Mouse (Mus musculus): ENCODE measurements around the gene Magi1.
"Not testable (repeated sequence)": the region's sequence is repeated elsewhere in the genome, so short reads cannot be mapped to it uniquely, and the experiment has no call there.

Magi1 gene

GRCm38 (mm10) chr6:93717826-93718375 lies 565.8 kb downstream of the Magi1 start:
- no peak for DNase-seq

GRCm38 (mm10) chr6:93716686-93717625 lies 566.8 kb downstream of the Magi1 start:
- DNase-seq: no peak

DNA sequence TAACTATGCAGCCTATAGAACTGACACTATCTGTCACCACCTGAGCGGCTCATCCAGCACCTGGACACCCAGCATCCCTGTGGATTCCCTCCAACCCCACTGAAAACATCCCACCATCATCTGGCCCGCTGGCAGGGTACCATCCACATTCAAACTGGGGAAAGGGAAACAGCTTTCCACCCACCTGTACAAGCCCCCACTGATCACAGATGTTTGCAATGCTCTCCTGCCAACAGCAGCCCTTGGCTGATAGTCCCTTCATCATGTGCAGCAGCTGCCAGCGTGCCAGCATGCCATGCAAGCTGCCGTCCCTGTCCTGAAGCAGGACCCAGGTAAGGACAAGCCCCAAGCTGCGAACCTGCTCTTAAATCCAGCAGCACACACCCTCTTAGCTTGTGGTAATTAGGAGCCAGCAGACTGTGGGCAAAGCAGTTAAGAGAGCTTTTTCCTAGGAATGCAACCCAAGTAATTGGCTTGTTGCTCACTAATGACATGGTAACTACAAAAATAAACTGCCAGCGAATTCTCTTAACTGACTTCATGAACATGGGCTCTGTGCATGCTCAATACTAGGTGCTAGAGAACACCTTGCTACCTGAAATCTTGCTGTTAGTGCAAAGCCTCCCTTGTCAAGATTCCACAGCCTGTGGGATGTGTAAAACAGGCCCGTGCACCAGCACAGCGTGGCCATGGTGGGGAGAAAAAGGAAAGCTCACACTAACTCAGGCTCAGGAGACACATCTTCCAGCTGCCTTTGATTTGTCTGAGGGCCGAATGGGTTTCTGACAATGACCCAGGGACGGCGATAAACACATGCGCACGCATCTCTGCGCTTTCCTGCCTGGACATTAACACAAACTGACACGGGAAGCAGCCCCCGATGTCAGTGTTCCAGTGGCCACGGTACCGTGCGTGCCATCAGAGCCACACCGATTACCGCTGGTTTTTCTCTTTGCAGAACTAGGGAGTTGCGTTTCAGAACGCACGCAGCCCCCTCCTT lies 568.2 kb downstream of the Magi1 start:
- no peak for DNase-seq

DNA sequence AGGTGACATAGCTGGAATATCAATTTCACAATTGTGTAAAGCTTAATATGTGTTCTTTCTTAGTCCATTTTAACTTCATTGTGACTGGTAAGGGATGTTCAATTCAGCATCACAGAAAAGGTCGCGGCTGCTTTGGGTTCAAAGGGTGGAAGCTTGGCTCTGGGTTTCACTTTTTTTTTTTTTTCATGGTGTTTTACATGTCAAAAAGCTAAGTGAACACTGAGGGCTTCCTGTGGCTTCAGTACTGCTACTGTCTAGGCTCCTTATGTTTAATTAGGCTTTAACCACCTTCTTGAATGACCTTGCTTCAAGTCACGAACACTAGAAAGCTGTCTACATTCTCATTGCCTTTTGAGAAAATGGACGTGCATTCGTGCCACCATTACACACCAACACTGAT lies 579.4 kb downstream of the Magi1 start:
- DNase-seq: no peak

DNA sequence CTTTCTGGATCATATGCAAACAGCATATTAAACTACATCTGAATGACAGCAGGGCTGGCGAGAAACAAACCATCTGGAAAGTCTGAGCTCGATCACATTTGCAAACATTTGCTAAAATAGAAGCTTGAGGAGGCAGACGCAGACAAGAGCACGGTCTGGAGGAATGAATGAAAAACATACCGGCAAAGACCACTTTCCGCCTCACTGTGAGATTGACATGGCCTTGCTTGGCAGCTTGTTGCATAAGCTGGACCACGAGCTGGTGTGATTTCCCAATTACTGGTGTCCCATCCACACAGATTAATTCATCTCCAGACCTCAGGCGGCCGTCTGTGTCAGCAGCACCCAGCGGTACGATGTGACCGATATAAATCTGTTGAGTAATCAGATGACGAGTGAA lies 584.3 kb downstream of the Magi1 start:
- no peak for DNase-seq

DNA sequence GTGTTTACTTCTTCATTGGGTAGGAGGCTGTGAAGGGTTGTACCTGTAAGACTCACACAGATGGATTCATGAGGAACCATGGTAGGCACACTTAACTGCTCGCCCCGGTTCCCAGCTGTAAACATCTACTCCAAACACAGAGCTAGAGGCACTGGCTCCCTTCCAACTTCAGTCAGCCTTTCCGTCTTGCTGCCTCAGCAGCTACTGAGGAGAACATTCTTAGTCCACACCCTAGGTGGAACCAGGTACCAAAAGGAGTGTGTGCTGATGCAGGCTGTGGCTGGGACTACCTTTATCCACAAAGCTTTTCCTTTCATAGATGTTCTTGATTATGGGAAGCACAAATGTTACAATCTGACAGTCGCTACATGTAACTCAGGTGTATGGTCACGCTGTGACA lies 585.8 kb downstream of the Magi1 start:
- no peak for DNase-seq

GRCm38 (mm10) chr6:93678766-93679165 lies 605.0 kb downstream of the Magi1 start:
- DNase-seq: no peak

DNA sequence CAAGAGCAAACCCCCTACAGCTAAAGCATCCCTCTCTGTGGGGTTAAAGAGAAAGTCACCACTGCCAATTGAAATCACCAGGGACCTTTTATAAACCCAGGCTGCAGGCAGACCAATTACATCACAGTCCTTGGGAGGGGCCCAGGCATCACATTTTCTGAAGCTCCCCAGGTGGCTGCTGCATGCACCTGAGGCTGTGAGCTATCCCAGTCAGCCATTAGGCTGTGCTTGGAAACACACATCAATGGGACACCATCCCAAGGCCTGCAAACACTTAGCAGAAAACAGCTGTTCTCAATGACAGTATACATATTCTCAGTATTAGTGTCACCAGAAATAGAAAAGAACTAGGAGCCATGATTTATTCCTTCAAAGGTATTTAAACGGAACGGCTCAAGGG lies 617.0 kb downstream of the Magi1 start:
- DNase-seq: no peak

DNA sequence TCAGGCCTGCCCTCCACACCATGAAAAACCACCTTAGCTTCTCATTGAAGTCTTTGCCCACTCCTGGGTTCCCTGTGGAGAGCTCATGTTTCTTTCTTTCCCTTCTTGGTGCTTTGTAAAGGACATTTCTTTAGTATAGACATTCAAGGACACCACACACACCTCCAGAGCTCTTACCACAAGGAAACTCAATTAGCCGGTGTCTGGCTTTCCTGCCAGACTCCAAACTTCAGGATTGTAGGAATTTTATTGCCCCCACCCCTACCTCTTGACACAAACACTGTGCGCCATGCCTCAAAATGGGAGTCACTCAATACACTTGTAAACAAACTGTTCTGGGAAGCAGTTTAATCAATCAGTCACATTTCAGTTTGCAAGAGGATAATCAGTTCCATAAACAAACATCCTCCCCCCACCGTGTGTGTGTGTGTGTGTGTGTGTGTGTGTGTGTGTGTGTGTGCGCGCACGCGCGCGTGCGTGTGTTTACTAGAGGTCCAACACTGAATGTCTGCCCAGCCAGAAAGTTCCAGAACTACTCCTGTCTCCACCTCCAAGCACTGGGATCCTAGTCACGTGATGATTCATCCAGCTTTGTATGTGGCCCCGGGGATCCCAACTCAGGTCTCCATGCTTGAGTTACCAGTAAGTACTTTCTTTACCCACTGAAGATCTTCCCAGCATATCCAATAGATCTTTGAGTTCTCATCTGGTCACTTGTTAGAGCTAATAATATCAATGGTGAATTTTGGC lies 618.5 kb downstream of the Magi1 start:
- no peak for DNase-seq

DNA sequence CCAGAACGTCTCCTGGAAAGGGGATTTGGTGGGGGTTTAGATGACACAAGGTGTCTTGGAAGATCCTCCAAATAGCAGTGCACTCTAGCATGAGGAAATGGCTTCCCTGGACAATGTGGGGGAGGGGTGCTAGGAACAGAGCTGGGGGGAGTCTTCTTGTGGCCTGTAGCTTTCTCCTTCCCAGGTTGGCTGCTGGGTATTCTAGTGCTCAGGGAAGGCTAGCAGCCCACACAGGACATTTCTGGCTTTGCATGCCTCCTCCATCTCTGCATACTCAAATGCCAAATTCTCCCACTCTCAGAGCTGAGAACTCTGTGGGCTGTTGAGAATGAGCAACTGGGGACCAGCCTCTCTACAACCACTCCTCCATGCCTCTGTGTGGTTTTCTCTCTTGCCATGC lies 622.6 kb downstream of the Magi1 start:
- no peak for DNase-seq

DNA sequence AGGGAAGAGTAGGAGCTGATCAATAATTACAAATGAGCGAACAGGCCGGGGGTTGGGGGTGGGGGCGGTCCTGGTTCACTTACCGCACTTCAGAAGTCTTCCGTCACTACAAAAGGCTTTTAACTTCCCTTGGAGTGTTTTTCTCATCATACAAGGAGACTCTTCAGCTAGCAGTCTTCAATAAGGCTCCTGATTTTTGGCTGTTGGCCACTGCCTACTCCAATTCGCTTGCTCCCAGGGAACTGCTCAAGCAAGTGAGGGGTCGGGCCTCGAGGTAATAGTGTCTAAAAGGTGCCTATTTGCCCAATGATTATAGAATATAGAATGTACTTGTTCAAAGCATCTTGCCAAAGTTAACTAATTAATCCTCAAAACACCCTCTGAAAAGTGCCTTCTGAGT lies 624.2 kb downstream of the Magi1 start:
- no peak for DNase-seq

DNA sequence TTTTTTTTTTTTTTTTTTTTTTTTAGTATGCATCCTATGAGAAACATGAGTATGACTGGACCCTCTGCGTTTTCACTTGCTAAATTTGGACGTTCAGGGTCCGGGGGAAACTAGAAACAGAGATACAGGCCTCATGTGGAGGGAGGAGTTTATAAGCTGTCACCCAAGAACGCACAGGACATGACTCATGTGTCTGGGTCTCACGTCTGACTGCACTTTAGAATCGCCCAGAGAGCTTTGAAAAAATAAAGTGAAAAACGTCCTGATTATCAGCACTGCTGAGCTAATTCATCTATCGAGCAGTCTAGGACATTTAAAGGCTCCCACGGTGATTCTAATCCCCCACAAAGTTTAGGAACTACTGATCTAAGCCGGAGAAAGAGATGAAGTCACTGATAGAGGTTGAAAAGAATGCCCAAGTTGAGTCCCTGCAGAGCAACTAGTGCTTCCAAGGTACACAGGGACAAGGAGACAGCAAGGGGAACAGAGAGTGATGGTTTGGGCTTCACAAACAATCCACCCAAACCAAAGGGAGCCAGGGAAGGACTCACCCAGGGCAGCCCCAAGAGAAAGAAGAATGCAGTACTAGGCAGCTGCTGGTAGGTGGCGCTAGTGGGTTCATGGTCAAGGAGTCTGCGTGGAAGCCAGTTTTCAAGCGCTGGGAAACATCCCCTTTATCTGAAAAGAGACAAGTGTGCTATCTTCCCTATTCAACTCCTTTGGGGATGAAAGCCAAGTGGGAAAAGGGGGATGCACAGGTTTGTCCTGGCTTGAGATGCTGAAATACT lies 626.3 kb downstream of the Magi1 start:
- peak; percentile 58 to 72 for DNase-seq

DNA sequence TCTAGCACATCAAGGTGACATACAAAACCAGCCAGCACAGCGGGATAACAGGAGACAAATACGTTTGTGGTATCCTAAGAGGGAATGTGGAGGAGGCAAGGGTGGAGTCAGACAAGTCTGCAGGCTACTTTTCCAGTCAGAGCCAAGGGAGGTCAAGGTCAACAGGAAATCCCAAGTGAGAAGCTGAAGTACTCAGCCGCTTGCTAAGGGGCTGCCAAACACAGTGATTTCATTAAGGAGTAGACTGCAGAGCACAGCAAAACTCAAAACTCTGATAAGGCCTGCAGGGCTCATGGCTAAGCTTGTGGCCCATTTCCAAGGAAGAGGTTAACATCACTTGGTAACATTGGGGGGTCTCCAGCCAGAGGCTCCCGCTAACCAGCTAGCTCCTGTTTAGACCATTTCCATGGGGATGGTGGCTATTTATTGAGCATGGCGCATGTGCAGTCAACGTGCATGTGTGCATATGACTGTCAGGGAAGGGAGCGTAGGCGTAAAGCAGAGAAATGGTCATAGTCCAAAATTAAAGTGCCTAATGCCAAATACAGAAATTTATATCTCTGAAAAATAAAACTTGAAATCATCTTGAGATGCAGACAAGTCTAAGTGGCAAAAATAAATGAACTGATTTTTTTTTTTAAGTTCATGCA lies 635.0 kb downstream of the Magi1 start:
- DNase-seq: no peak

GRCm38 (mm10) chr6:93629735-93630291 lies 653.9 kb downstream of the Magi1 start:
- not testable (repeated sequence) for DNase-seq

DNA sequence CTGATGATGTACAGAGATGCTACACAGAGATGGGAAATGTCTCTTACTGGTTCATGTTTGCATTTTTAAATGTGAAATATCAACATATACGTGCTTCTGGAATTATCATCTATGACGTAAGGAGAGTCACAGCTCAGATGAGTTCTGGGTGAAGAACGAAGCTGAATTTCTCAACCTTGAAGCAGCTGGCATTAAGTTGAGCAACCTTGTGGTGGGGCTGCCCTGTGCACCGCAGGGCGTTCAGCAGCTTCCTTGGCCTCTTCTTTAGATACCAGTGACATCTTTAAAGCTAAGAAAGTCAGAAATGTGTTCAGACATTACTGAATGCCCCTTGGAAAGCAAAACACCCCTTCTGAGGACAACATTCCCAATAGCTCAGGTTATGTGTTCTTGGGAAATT lies 656.5 kb downstream of the Magi1 start:
- DNase-seq: no peak
